Mouse (Mus musculus) megakaryocyte, embryonic 14.5 days (primary cell): ENCODE measurements at regions not wholly inside any gene's neighbourhood (a gene's known extent, or its start where the extent isn't known, plus 50 kb on each side); places are given as distances from the start of the nearest gene placed in this dataset.

ENCODE experiments used
- H3K27me3 ChIP-seq: replicated peaks from 2 replicates; pipeline ENCODE3; 2012; ENCODE audit warnings: inconsistent platforms
- H3K36me3 ChIP-seq: replicated peaks from 2 replicates; pipeline ENCODE3; 2012; ENCODE audit warnings: low read length, inconsistent platforms, mixed read lengths
- H3K4me1 ChIP-seq: 2 replicates; pipeline ENCODE4 v1.6.1; 2012; ENCODE audit warnings: inconsistent platforms
- H3K4me3 ChIP-seq: replicated peaks from 2 replicates; pipeline ENCODE3; 2012; ENCODE audit warnings: moderate library complexity, mild to moderate bottlenecking, inconsistent platforms
- H3K9me3 ChIP-seq: 2 replicates; pipeline ENCODE4 v1.6.1; 2012; ENCODE audit warnings: inconsistent platforms
- FLI1 ChIP-seq: IDR thresholded peaks from 2 replicates; pipeline ENCODE4 v1.6.1; 2012; ENCODE audit warnings: low read length, inconsistent platforms, mixed read lengths
- GATA1 ChIP-seq: IDR thresholded peaks from 3 replicates; pipeline ENCODE4 v1.6.1; 2012; ENCODE audit warnings: mixed read lengths, low read length, inconsistent platforms, borderline replicate concordance

GRCm38 (mm10) chr3:17825254-17825890 lies 122.8 kb upstream of the Cypt12 start:
- TF ChIP-seq FLI1 = no peak
- no peak for TF ChIP-seq GATA1

GRCm38 (mm10) chr3:17834706-17835105 lies 113.5 kb upstream of the Cypt12 start:
- Histone ChIP-seq H3K9me3 (no peaks in the 10 kb centered on the region), H3K36me3 (no peaks in the 10 kb centered on the region), H3K4me3 (no peak overlapping the region), H3K27me3 (no peaks in the 10 kb centered on the region), H3K4me1 (no peaks in the 10 kb centered on the region)
- TF ChIP-seq GATA1 = no peak
- TF ChIP-seq FLI1 = no peak

More at GRCm38 (mm10) chr3:17825254-17825890, 122.8 kb upstream of the Cypt12 start:
- H3K9me3 ChIP-seq = no peaks in the 10 kb centered on the region
- H3K36me3 ChIP-seq = no peaks in the 10 kb centered on the region
- no peaks in the 10 kb centered on the region for H3K4me1 ChIP-seq
- H3K4me3 ChIP-seq = no peak overlapping the region
- H3K27me3 ChIP-seq = no peaks in the 10 kb centered on the region

GRCm38 (mm10) chr3:17847609-17848008 lies 100.6 kb upstream of the Cypt12 start:
- H3K9me3 ChIP-seq = peaks cover 4% of the 10 kb centered on the region; the same call in 1 of the 2 replicates
- no peak for TF ChIP-seq FLI1
- TF ChIP-seq GATA1 = no peak
- no peak overlapping the region for H3K4me3 ChIP-seq
- H3K4me1 ChIP-seq = no peaks in the 10 kb centered on the region; the same call in 1 of the 2 replicates
- H3K36me3 ChIP-seq = no peaks in the 10 kb centered on the region
- no peaks in the 10 kb centered on the region for H3K27me3 ChIP-seq

- Histone ChIP-seq H3K36me3 (no peaks in the 10 kb centered on the region), H3K4me1 (no peaks in the 10 kb centered on the region; the same call in 1 of the 2 replicates), H3K4me3 (no peak overlapping the region), H3K27me3 (no peaks in the 10 kb centered on the region), H3K9me3 (peaks cover 4% of the 10 kb centered on the region; the same call in 1 of the 2 replicates)
- TF ChIP-seq GATA1 = no peak
- TF ChIP-seq FLI1 = no peak
These were observed 100.0 kb upstream of the Cypt12 start for GRCm38 (mm10) chr3:17848181-17848580.

GRCm38 (mm10) chr3:17862367-17862766 lies 85.8 kb upstream of the Cypt12 start:
- no peaks in the 10 kb centered on the region for H3K9me3 ChIP-seq

GRCm38 (mm10) chr3:17865112-17865511 lies 83.1 kb upstream of the Cypt12 start:
- Histone ChIP-seq H3K9me3 (no peaks in the 10 kb centered on the region), H3K27me3 (no peaks in the 10 kb centered on the region), H3K36me3 (no peaks in the 10 kb centered on the region), H3K4me1 (peaks cover 67% of the 10 kb centered on the region), H3K4me3 (no peak overlapping the region)
- TF ChIP-seq GATA1 (no peak), FLI1 (no peak)

More at GRCm38 (mm10) chr3:17862367-17862766, 85.8 kb upstream of the Cypt12 start:
- H3K27me3 ChIP-seq = no peaks in the 10 kb centered on the region
- no peak overlapping the region for H3K4me3 ChIP-seq
- no peaks in the 10 kb centered on the region for H3K36me3 ChIP-seq
- H3K4me1 ChIP-seq = peaks cover 88% of the 10 kb centered on the region
- TF ChIP-seq GATA1 = no peak
- TF ChIP-seq FLI1 = no peak

- Histone ChIP-seq H3K4me1 (peaks cover 21% of the 10 kb centered on the region), H3K36me3 (no peaks in the 10 kb centered on the region), H3K9me3 (no peaks in the 10 kb centered on the region), H3K27me3 (no peaks in the 10 kb centered on the region), H3K4me3 (no peak overlapping the region)
- no peak for TF ChIP-seq FLI1
- TF ChIP-seq GATA1 = no peak
These were observed 77.2 kb upstream of the Cypt12 start for GRCm38 (mm10) chr3:17870895-17871482.

- TF ChIP-seq GATA1 = no peak
- no peak for TF ChIP-seq FLI1
- Histone ChIP-seq H3K36me3 (no peaks in the 10 kb centered on the region), H3K9me3 (no peaks in the 10 kb centered on the region), H3K27me3 (no peaks in the 10 kb centered on the region), H3K4me1 (no peaks in the 10 kb centered on the region), H3K4me3 (no peak overlapping the region)
These were observed 52.3 kb upstream of the Cypt12 start for GRCm38 (mm10) chr3:17895869-17896268.

GRCm38 (mm10) chr3:17896756-17897155 lies 51.5 kb upstream of the Cypt12 start:
- H3K4me1 ChIP-seq = no peaks in the 10 kb centered on the region
- H3K9me3 ChIP-seq = no peaks in the 10 kb centered on the region
- H3K27me3 ChIP-seq = no peaks in the 10 kb centered on the region
- TF ChIP-seq GATA1 (no peak), FLI1 (no peak)
- H3K36me3 ChIP-seq = no peaks in the 10 kb centered on the region
- H3K4me3 ChIP-seq = no peak overlapping the region
